Mouse (Mus musculus) CH12.LX (cell line): ENCODE results near the gene Ggcx.

ENCODE experiments used
- CTCF ChIP-seq, 2 experiments: IDR thresholded peaks in 1 of 2; conservative IDR thresholded peaks in 1 of 2; 2 replicates each; pipeline ENCODE4 v1.5.1; 2011 to 2012; ENCODE audit warnings: low read depth in 2 of 2, low read length in 2 of 2, improper control_type of control experiment in 1 of 2, inconsistent platforms in 1 of 2, mild to moderate bottlenecking in 1 of 2, moderate library complexity in 1 of 2
- EP300 ChIP-seq: IDR thresholded peaks from 2 replicates; pipeline ENCODE4 v1.6.1; 2011; ENCODE audit warnings: low read length, improper control_type of control experiment
- HCFC1 ChIP-seq: IDR thresholded peaks from 2 replicates; pipeline ENCODE4 v1.6.1; 2012; ENCODE audit warnings: low read depth, mild to moderate bottlenecking, inconsistent platforms, low read length, improper control_type of control experiment
- MXI1 ChIP-seq: IDR thresholded peaks from 2 replicates; pipeline ENCODE4 v1.6.1; 2011; ENCODE audit warnings: mild to moderate bottlenecking, low read depth, low read length, improper control_type of control experiment
- POLR2AphosphoS2 ChIP-seq: IDR thresholded peaks from 2 replicates; pipeline ENCODE4 v1.6.1; 2011; ENCODE audit warnings: low read depth, low read length, improper control_type of control experiment
- TBP ChIP-seq: conservative IDR thresholded peaks from 2 replicates; pipeline ENCODE4 v1.6.1; 2011; ENCODE audit warnings: low read depth, low read length, improper control_type of control experiment
- ZC3H11A ChIP-seq: IDR thresholded peaks from 2 replicates; pipeline ENCODE4 v1.6.1; 2012; ENCODE audit warnings: low read depth, mild to moderate bottlenecking, inconsistent platforms, low read length, improper control_type of control experiment

GRCm38 (mm10) chr6:72454833-72455373 lies 40.8 kb downstream of the Ggcx start:
- TF ChIP-seq CTCF (conservative IDR thresholded peaks at IDR 0.05 in 1 of 2, IDR thresholded peaks at IDR 0.05 in 1 of 2; ENCODE audit: low read depth in 2 of 2, low read length in 2 of 2): no peak
- no peak for TF ChIP-seq TBP
- TF ChIP-seq EP300: no peak
- no peak for TF ChIP-seq POLR2AphosphoS2
- no peak for TF ChIP-seq HCFC1
- TF ChIP-seq MXI1: no peak
- TF ChIP-seq ZC3H11A: no peak
